Comparison of ENCODE assay signal across 10 mouse cellular contexts in genomic region chr2:131170936-131171335, GRCm38 (mm10). TPM values are rescaled to one million over a fixed set of nuclear protein-coding genes. Genes with fewer than 3 reads are reported as not detected.
A peak's percentile ranks its signal among the peaks of the same experiment; 100 is the strongest.
DNase-seq lines count a peak whose midpoint lies in the region; ATAC-seq and TF ChIP-seq lines count a peak whose summit lies in the region.
"Had no signal": no experiment of that assay in that cellular context is flagged by ENCODE, and none has a peak within 500 bp of the region (broad histone marks: within the 10 kb centered on the region; RNA-seq: fewer than 3 reads in every experiment).

No protein-coding gene starts in this region.

- no peak for ATAC-seq in heart, embryonic 14.5 days (ENCODE audit: insufficient number of reproducible peaks, insufficient read depth, low FRiP score, low read depth)
- ATAC-seq in midbrain, embryonic 11.5 days (ENCODE audit: low FRiP score), result no peak
- no peak for ATAC-seq in intestine, embryonic 15.5 days

- 0 out of 2 replicates have a peak, but pooled peaks cover 4% of the 10 kb centered on the region for H3K36me3 ChIP-seq in heart, embryonic 14.5 days (ENCODE audit: control insufficient read depth, insufficient read depth, low read length)
- peaks cover 7% of the 10 kb centered on the region for H3K36me3 ChIP-seq in midbrain, embryonic 10.5 days
- no peaks in the 10 kb centered on the region for H3K36me3 ChIP-seq in midbrain, embryonic 11.5 days (ENCODE audit: control insufficient read depth, insufficient read depth, low read length)
- no peaks in the 10 kb centered on the region for H3K36me3 ChIP-seq in intestine, embryonic 15.5 days
- no peaks in the 10 kb centered on the region for H3K36me3 ChIP-seq in small intestine, adult 2 months (ENCODE audit: control insufficient read depth, insufficient read depth, low read length)

- H3K4me1 ChIP-seq in heart, embryonic 14.5 days (ENCODE audit: control insufficient read depth in 2 of 2, insufficient read depth in 2 of 2, low read length in 2 of 2), result peaks cover 0 to 9% of the 10 kb centered on the region in 2 experiments; a peak in 2 of 4 replicates
- H3K4me1 ChIP-seq in midbrain, embryonic 10.5 days, result peaks cover 42% of the 10 kb centered on the region
- H3K4me1 ChIP-seq in midbrain, embryonic 11.5 days (ENCODE audit: control insufficient read depth, insufficient read depth, low read length), result peaks cover 13% of the 10 kb centered on the region
- H3K4me1 ChIP-seq in intestine, embryonic 15.5 days (replicated peaks), result peaks cover 19% of the 10 kb centered on the region
- H3K4me1 ChIP-seq in small intestine, adult 2 months (ENCODE audit: control insufficient read depth, insufficient read depth, insufficient read length, low read length), result peaks cover 8% of the 10 kb centered on the region

- H3K27me3 ChIP-seq in heart, embryonic 14.5 days (ENCODE audit: control insufficient read depth, insufficient read depth, low read length), result peaks cover 43% of the 10 kb centered on the region
- H3K27me3 ChIP-seq in midbrain, embryonic 10.5 days (ENCODE audit: low read depth, poor library complexity, severe bottlenecking), result peaks cover 51% of the 10 kb centered on the region
- peaks cover 28% of the 10 kb centered on the region for H3K27me3 ChIP-seq in midbrain, embryonic 11.5 days (ENCODE audit: control insufficient read depth, insufficient read depth, low read length)
- peaks cover 15% of the 10 kb centered on the region for H3K27me3 ChIP-seq in intestine, embryonic 15.5 days (replicated peaks)
- H3K27me3 ChIP-seq in small intestine, adult 2 months (ENCODE audit: control insufficient read depth, insufficient read depth, low read length), result no peaks in the 10 kb centered on the region
- H3K27me3 ChIP-seq: CH12.LX had no signal

- H3K27ac ChIP-seq in heart, embryonic 14.5 days (replicated peaks in 1 of 2; ENCODE audit: control insufficient read depth in 1 of 2, insufficient read depth in 1 of 2, low read depth in 2 of 2, low read length in 2 of 2), result no peak overlapping the region
- no peak overlapping the region for H3K27ac ChIP-seq in midbrain, embryonic 10.5 days (replicated peaks)
- no peak overlapping the region for H3K27ac ChIP-seq in midbrain, embryonic 11.5 days (ENCODE audit: low read depth, low read length)
- no peak overlapping the region for H3K27ac ChIP-seq in intestine, embryonic 15.5 days
- H3K27ac ChIP-seq in small intestine, adult 2 months (ENCODE audit: insufficient read depth, low read depth, low read length), result no peak overlapping the region

- intact Hi-C loops in heart, postnatal 14 days (cut with DNase I), result no loop called here

- TF ChIP-seq POLR2A in small intestine, adult 2 months (IDR thresholded peaks at IDR 0.05; ENCODE audit: low read depth, low read length), result no peak

- peak overlapping the region; percentile 65 for H3K4me2 ChIP-seq in heart, embryonic 14.5 days (ENCODE audit: low read length)
- no peak overlapping the region for H3K4me2 ChIP-seq in midbrain, embryonic 11.5 days
- peak overlapping the region; percentile 56 for H3K4me2 ChIP-seq in intestine, embryonic 15.5 days (replicated peaks)

- no peak for TF ChIP-seq CTCF in small intestine, adult 2 months (IDR thresholded peaks at IDR 0.05; ENCODE audit: extremely low read depth, insufficient read length, insufficient replicate concordance, low read depth, low read length)

- no peak for DNase-seq in heart, postnatal 14 days
- DNase-seq in midbrain, embryonic 10.5 days (ENCODE audit: low spot score), result no peak
- no peak for DNase-seq in midbrain, embryonic 11.5 days (ENCODE audit: low spot score, missing footprints)
- no peak for DNase-seq in frontal cortex, adult 2 months (ENCODE audit: extremely low spot score in 1 of 2, low spot score in 1 of 2)
- DNase-seq in left cerebral cortex, adult 18-20 months (ENCODE audit: low spot score in 2 of 2), result no peak
- DNase-seq: retina, postnatal 1 day had no signal

- H3K9me3 ChIP-seq in heart, embryonic 14.5 days (ENCODE audit: control insufficient read depth, low read length), result no peaks in the 10 kb centered on the region
- H3K9me3 ChIP-seq in midbrain, embryonic 10.5 days (replicated peaks), result no peaks in the 10 kb centered on the region
- H3K9me3 ChIP-seq in midbrain, embryonic 11.5 days (ENCODE audit: control insufficient read depth, low read length), result no peaks in the 10 kb centered on the region
- no peaks in the 10 kb centered on the region for H3K9me3 ChIP-seq in intestine, embryonic 15.5 days

- H3K9ac ChIP-seq in heart, embryonic 14.5 days (ENCODE audit: low read length), result no peak overlapping the region
- H3K9ac ChIP-seq in midbrain, embryonic 11.5 days (ENCODE audit: low read length), result no peak overlapping the region
- no peak overlapping the region for H3K9ac ChIP-seq in intestine, embryonic 15.5 days

- H3K4me3 ChIP-seq in heart, embryonic 14.5 days (ENCODE audit: control insufficient read depth in 1 of 2, insufficient read depth in 1 of 2, low read depth in 1 of 2, low read length in 2 of 2), result peak overlapping the region in 1 of 2 experiments; percentile 32; a peak in 2 of 4 replicates
- peak overlapping the region; percentile 43 for H3K4me3 ChIP-seq in midbrain, embryonic 10.5 days
- no peak overlapping the region for H3K4me3 ChIP-seq in midbrain, embryonic 11.5 days (ENCODE audit: low read depth, low read length)
- H3K4me3 ChIP-seq in intestine, embryonic 15.5 days (replicated peaks), result peak overlapping the region; percentile 19; the same call in 1 of the 2 replicates
- H3K4me3 ChIP-seq in small intestine, adult 2 months (ENCODE audit: low read depth, low read length), result peak overlapping the region; percentile 40

- 17% methylated on average over 9 of the region's 9 CpGs for WGBS in heart, embryonic 14.5 days
- WGBS in midbrain, embryonic 10.5 days, result 11% methylated on average over 9 of the region's 9 CpGs
- 11% methylated on average over 9 of the region's 9 CpGs for WGBS in midbrain, embryonic 11.5 days
- 33% methylated on average over 9 of the region's 9 CpGs for WGBS in intestine, embryonic 15.5 days
- 55% methylated on average over 9 of the region's 9 CpGs for WGBS in small intestine, adult 2 months

RNA-seq across cellular contexts. Expression of gene Cenpb, which starts 8.9 kb away (rescaled TPM):
- polyA plus RNA-seq in heart, embryonic 14.5 days (2014; fragmentation: Nextera tagmentation; extraction: Ambion mirVana), result 6.2 and 7.0 TPM in 2 replicates
- total RNA-seq in heart, postnatal 14 days (2021), result 10 to 100 TPM; 60.6 to 61.0 TPM
- 9.0 and 10.6 TPM in 2 replicates for polyA plus RNA-seq in midbrain, embryonic 10.5 days (2016; fragmentation: Nextera tagmentation; extraction: Ambion mirVana)
- 8.7 and 9.5 TPM in 2 replicates for polyA plus RNA-seq in midbrain, embryonic 11.5 days (2014; fragmentation: Nextera tagmentation; extraction: Ambion mirVana)
- 12.5 and 12.6 TPM in 2 replicates for polyA plus RNA-seq in intestine, embryonic 15.5 days (2015; fragmentation: Nextera tagmentation; extraction: Ambion mirVana)
- polyA plus RNA-seq in small intestine, adult 2 months (2012; rRNA removed), result 57.7 and 95.1 TPM in 2 replicates
- 73.7 and 79.6 TPM in 2 replicates for polyA plus RNA-seq in frontal cortex, adult 2 months (2012; rRNA removed)
- total RNA-seq in left cerebral cortex, adult 18-20 months (2021), result 10 to 100 TPM; 64.2 to 64.3 TPM

RNA-seq across cellular contexts. Expression of gene 1700037H04Rik, which starts 11.1 kb away (rescaled TPM):
- polyA plus RNA-seq in heart, embryonic 14.5 days (2014; fragmentation: Nextera tagmentation; extraction: Ambion mirVana), result 71.0 and 80.3 TPM in 2 replicates
- 10 to 100 TPM; 11.1 to 12.2 TPM for total RNA-seq in heart, postnatal 14 days (2021)
- polyA plus RNA-seq in midbrain, embryonic 10.5 days (2016; fragmentation: Nextera tagmentation; extraction: Ambion mirVana), result 136 and 145 TPM in 2 replicates
- polyA plus RNA-seq in midbrain, embryonic 11.5 days (2014; fragmentation: Nextera tagmentation; extraction: Ambion mirVana), result 112 and 122 TPM in 2 replicates
- 98.6 and 110 TPM in 2 replicates for polyA plus RNA-seq in intestine, embryonic 15.5 days (2015; fragmentation: Nextera tagmentation; extraction: Ambion mirVana)
- polyA plus RNA-seq in small intestine, adult 2 months (2012; rRNA removed), result 52.3 and 57.2 TPM in 2 replicates
- 104 and 114 TPM in 2 replicates for polyA plus RNA-seq in frontal cortex, adult 2 months (2012; rRNA removed)
- total RNA-seq in left cerebral cortex, adult 18-20 months (2021), result 10 to 100 TPM; 69.3 to 85.6 TPM

RNA-seq across cellular contexts. Expression of gene Cdc25b, which starts 15.8 kb away (rescaled TPM):
- polyA plus RNA-seq in heart, embryonic 14.5 days (2014; fragmentation: Nextera tagmentation; extraction: Ambion mirVana), result 33.1 and 38.9 TPM in 2 replicates
- total RNA-seq in heart, postnatal 14 days (2021), result 10 to 100 TPM; 12.2 to 14.4 TPM
- polyA plus RNA-seq in midbrain, embryonic 10.5 days (2016; fragmentation: Nextera tagmentation; extraction: Ambion mirVana), result 117 and 140 TPM in 2 replicates
- 122 and 130 TPM in 2 replicates for polyA plus RNA-seq in midbrain, embryonic 11.5 days (2014; fragmentation: Nextera tagmentation; extraction: Ambion mirVana)
- polyA plus RNA-seq in intestine, embryonic 15.5 days (2015; fragmentation: Nextera tagmentation; extraction: Ambion mirVana), result 44.6 and 49.8 TPM in 2 replicates
- polyA plus RNA-seq in small intestine, adult 2 months (2012; rRNA removed), result 11.6 and 22.4 TPM in 2 replicates
- polyA plus RNA-seq in frontal cortex, adult 2 months (2012; rRNA removed), result 22.8 and 27.6 TPM in 2 replicates
- total RNA-seq in left cerebral cortex, adult 18-20 months (2021), result 10 to 100 TPM; 15.2 to 21.6 TPM

RNA-seq across cellular contexts. Expression of gene Spef1, which starts 16.1 kb away (rescaled TPM):
- 2.0 and 2.4 TPM in 2 replicates for polyA plus RNA-seq in heart, embryonic 14.5 days (2014; fragmentation: Nextera tagmentation; extraction: Ambion mirVana)
- 1 to 10 TPM; 7.6 to 8.3 TPM for total RNA-seq in heart, postnatal 14 days (2021)
- polyA plus RNA-seq in midbrain, embryonic 10.5 days (2016; fragmentation: Nextera tagmentation; extraction: Ambion mirVana), result 3.7 and 6.3 TPM in 2 replicates
- 6.3 and 7.1 TPM in 2 replicates for polyA plus RNA-seq in midbrain, embryonic 11.5 days (2014; fragmentation: Nextera tagmentation; extraction: Ambion mirVana)
- 3.9 and 4.3 TPM in 2 replicates for polyA plus RNA-seq in intestine, embryonic 15.5 days (2015; fragmentation: Nextera tagmentation; extraction: Ambion mirVana)
- polyA plus RNA-seq in small intestine, adult 2 months (2012; rRNA removed), result 5.6 and 8.2 TPM in 2 replicates
- polyA plus RNA-seq in frontal cortex, adult 2 months (2012; rRNA removed), result 9.5 and 10.0 TPM in 2 replicates
- total RNA-seq in left cerebral cortex, adult 18-20 months (2021), result 1 to 10 TPM; 7.6 to 9.2 TPM

RNA-seq across cellular contexts. Expression of gene Ap5s1, which starts 35.9 kb away (rescaled TPM):
- 39.7 and 44.3 TPM in 2 replicates for polyA plus RNA-seq in heart, embryonic 14.5 days (2014; fragmentation: Nextera tagmentation; extraction: Ambion mirVana)
- total RNA-seq in heart, postnatal 14 days (2021), result 10 to 100 TPM; 37.3 to 40.8 TPM
- 25.9 and 28.9 TPM in 2 replicates for polyA plus RNA-seq in midbrain, embryonic 10.5 days (2016; fragmentation: Nextera tagmentation; extraction: Ambion mirVana)
- 26.6 and 29.4 TPM in 2 replicates for polyA plus RNA-seq in midbrain, embryonic 11.5 days (2014; fragmentation: Nextera tagmentation; extraction: Ambion mirVana)
- polyA plus RNA-seq in intestine, embryonic 15.5 days (2015; fragmentation: Nextera tagmentation; extraction: Ambion mirVana), result 22.0 and 26.1 TPM in 2 replicates
- 37.1 and 90.0 TPM in 2 replicates for polyA plus RNA-seq in small intestine, adult 2 months (2012; rRNA removed)
- polyA plus RNA-seq in frontal cortex, adult 2 months (2012; rRNA removed), result 47.2 and 68.7 TPM in 2 replicates
- 10 to 100 TPM; 23.1 to 25.1 TPM for total RNA-seq in left cerebral cortex, adult 18-20 months (2021)
